Mouse (Mus musculus): ENCODE data around the gene Rnf123. TPM values are rescaled to one million over a fixed set of nuclear protein-coding genes. Genes with fewer than 3 reads are reported as not detected.

Rnf123 gene
- polyA plus RNA-seq, 1 experiment, result 184 TPM

DNA sequence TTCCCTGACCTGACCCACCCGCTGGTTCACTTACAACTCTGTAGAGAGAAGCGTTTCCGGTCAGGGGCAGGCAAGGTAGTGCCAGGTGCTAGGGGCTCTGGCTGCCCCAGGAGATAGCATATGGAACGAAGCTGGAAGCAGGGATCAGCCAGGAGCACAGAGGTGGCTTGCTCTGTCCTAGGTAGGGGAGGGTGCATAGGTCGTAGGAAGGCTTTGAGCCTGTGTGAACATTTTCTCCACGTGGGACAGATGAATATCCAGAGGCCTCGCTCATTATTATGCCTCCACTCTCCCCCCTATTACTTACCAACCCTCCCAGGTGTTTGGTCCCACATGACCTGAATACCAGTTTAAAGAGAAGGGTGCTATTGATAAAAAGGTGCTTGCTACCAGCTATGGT, 30.7 kb downstream of the Rnf123 start:
- TF ChIP-seq POLR2A (IDR thresholded peaks at IDR 0.05; ENCODE audit: borderline replicate concordance, insufficient read depth, low read length), result no peak
- no peak overlapping the region for H3K27ac ChIP-seq (ENCODE audit: insufficient read depth, low read length)
- peaks cover 7% of the 10 kb centered on the region; the same call in 1 of the 2 replicates for H3K4me1 ChIP-seq (ENCODE audit: control insufficient read depth, insufficient read depth, low read length)
- no peak overlapping the region for H3K4me3 ChIP-seq (replicated peaks; ENCODE audit: insufficient read depth, low read depth, low read length)
- no peaks in the 10 kb centered on the region for H3K27me3 ChIP-seq (ENCODE audit: control insufficient read depth, insufficient read depth, low read length)
- DNase-seq, result peak; percentile 25 to 38
- 59% methylated on average over 7 of the region's 7 CpGs for WGBS

GRCm38 (mm10) chr9:108051931-108052220, 31.3 kb downstream of the Rnf123 start:
- TF ChIP-seq POLR2A (IDR thresholded peaks at IDR 0.05; ENCODE audit: borderline replicate concordance, insufficient read depth, low read length) (no peak), CTCF (IDR thresholded peaks at IDR 0.05; ENCODE audit: borderline replicate concordance, insufficient read depth, low read depth, low read length) (no peak)
- no peaks in the 10 kb centered on the region for H3K27me3 ChIP-seq (ENCODE audit: control insufficient read depth, insufficient read depth, low read length)
- DNase-seq, result peak in 1 of 2 experiments; percentile 12
- peaks cover 7% of the 10 kb centered on the region; the same call in 1 of the 2 replicates for H3K4me1 ChIP-seq (ENCODE audit: control insufficient read depth, insufficient read depth, low read length)
- WGBS, result 75% methylated on average over 4 of the region's 4 CpGs
- no peak overlapping the region for H3K4me3 ChIP-seq (replicated peaks; ENCODE audit: insufficient read depth, low read depth, low read length)
- no peak overlapping the region for H3K27ac ChIP-seq (ENCODE audit: insufficient read depth, low read length)

DNA sequence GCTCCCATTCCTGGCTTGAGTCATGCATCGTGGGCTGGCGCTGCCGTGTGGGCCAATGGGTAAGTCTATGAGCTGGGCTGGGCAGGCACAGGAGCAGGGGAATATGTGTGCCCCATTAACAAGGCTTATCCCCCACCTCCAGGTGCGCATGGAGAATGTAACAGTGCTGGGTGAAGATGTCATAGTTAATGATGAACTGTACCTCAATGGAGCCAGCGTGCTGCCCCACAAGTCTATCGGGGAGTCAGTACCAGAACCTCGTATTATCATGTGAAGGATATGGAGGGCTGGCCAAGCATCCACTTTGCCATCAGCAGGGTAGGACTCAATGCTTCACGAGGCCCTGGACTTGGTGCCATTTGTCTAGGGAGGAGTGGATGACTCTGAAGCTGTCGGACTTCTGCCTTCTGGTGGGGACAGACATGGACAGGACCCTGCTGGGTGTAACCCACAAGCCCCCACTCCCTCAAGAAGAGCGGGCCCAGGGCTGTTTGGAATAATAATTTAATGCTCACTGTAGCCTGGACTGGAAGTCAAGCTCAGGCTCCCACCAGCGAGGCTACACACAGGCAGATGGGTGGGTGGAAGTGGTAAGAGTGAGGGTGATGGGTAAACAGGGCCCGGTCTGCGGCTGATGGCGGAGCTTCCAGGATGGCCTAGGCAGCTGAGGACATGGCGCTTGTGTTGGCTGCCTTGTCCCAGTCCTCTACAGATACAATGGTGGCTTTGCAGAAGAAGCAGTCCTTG, 31.8 kb downstream of the Rnf123 start:
- Histone ChIP-seq H3K4me1 (ENCODE audit: control insufficient read depth, insufficient read depth, low read length) (peaks cover 7% of the 10 kb centered on the region; the same call in 1 of the 2 replicates), H3K27me3 (ENCODE audit: control insufficient read depth, insufficient read depth, low read length) (no peaks in the 10 kb centered on the region), H3K27ac (ENCODE audit: insufficient read depth, low read length) (no peak overlapping the region), H3K4me3 (replicated peaks; ENCODE audit: insufficient read depth, low read depth, low read length) (no peak overlapping the region)
- peak; percentile 8; the same call in 1 of the 2 replicates for TF ChIP-seq POLR2A (IDR thresholded peaks at IDR 0.05; ENCODE audit: borderline replicate concordance, insufficient read depth, low read length)
- no peak for TF ChIP-seq CTCF (IDR thresholded peaks at IDR 0.05; ENCODE audit: borderline replicate concordance, insufficient read depth, low read depth, low read length)
- 89% methylated on average over 15 of the region's 15 CpGs for WGBS
- peak; percentile 18 to 26 for DNase-seq

DNA sequence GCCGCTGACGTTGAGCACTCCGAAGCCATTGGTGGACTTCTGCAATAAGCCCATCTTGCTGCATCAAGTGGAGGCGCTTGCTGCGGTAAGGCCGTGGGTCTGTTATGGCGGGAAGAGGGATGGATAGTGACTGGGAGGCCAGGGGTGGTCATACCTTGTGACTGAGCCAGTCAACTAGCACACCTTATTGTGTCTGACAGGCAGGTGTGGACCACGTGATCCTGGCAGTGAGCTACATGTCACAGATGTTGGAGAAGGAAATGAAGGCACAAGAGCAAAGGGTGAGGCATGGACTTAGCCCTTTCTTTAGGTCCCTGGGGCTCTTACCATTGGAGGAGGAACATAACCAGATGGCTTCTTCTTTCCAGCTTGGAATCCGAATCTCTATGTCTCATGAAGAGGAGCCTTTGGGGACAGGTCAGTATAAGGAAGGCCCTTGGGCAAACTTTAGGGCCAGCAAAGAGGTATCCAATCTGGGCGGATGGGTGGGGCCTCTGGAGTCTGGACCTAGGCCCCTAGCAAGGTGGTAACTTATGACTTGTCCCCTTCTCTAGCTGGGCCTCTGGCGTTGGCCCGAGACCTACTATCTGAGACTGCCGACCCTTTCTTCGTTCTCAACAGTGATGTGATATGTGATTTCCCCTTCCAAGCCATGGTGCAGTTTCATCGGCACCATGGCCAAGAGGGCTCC, 33.4 kb downstream of the Rnf123 start:
- H3K27me3 ChIP-seq (ENCODE audit: control insufficient read depth, insufficient read depth, low read length), result no peaks in the 10 kb centered on the region
- H3K4me3 ChIP-seq (replicated peaks; ENCODE audit: insufficient read depth, low read depth, low read length), result peak overlapping the region; percentile 98
- peak overlapping the region; percentile 63; the same call in 1 of the 2 replicates for H3K27ac ChIP-seq (ENCODE audit: insufficient read depth, low read length)
- H3K4me1 ChIP-seq (ENCODE audit: control insufficient read depth, insufficient read depth, low read length), result peaks cover 7% of the 10 kb centered on the region; the same call in 1 of the 2 replicates
- 37% methylated on average over 15 of the region's 15 CpGs for WGBS
- 0 out of 2 replicates have a peak, but pooled peaks have one; percentile 10 for TF ChIP-seq POLR2A (IDR thresholded peaks at IDR 0.05; ENCODE audit: borderline replicate concordance, insufficient read depth, low read length)
- no peak for TF ChIP-seq CTCF (IDR thresholded peaks at IDR 0.05; ENCODE audit: borderline replicate concordance, insufficient read depth, low read depth, low read length)
- peak; percentile 29 to 38 for DNase-seq

DNA sequence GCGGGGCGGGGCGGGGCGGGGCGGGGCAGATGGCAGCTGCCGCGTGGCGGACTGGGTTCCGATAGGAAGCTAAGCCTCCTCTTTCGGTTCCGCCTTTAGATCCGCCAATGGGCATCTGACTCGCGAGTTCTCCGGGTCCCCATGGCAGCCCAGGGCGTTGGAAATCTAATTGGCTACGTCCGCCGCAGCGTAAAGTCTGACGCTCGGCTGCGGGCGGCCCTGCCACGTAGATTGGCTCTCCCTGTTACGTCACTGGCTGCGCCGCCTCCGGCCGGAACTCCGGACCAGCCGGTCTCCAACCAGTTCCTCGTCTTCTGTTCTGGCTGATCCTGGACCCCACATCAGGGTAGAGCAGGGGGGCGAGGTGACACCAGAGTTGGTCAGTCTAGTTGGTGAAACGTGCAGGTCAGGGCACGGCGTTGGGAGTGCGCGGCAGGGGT, 34.1 kb downstream of the Rnf123 start, which contains the start of gene Gmppb:
TSS of gene Gmppb (plus strand) at position 227 of the 440 bp plus-strand sequence.
- TF ChIP-seq CTCF (IDR thresholded peaks at IDR 0.05; ENCODE audit: borderline replicate concordance, insufficient read depth, low read depth, low read length), result no peak
- TF ChIP-seq POLR2A (IDR thresholded peaks at IDR 0.05; ENCODE audit: borderline replicate concordance, insufficient read depth, low read length), result peak; percentile 70; the same call in 1 of the 2 replicates
- Histone ChIP-seq H3K4me3 (replicated peaks; ENCODE audit: insufficient read depth, low read depth, low read length) (peak within 1 kb of the TSS; percentile 98), H3K27ac (ENCODE audit: insufficient read depth, low read length) (peak within 1 kb of the TSS; percentile 63; the same call in 1 of the 2 replicates), H3K4me1 (ENCODE audit: control insufficient read depth, insufficient read depth, low read length) (peaks cover 7% of the 10 kb centered on the region; the same call in 1 of the 2 replicates), H3K27me3 (ENCODE audit: control insufficient read depth, insufficient read depth, low read length) (no peaks in the 10 kb centered on the region)
- WGBS, result under 1% methylated on average over 39 of the region's 39 CpGs
- DNase-seq, result peak; percentile 94 to 97

DNA sequence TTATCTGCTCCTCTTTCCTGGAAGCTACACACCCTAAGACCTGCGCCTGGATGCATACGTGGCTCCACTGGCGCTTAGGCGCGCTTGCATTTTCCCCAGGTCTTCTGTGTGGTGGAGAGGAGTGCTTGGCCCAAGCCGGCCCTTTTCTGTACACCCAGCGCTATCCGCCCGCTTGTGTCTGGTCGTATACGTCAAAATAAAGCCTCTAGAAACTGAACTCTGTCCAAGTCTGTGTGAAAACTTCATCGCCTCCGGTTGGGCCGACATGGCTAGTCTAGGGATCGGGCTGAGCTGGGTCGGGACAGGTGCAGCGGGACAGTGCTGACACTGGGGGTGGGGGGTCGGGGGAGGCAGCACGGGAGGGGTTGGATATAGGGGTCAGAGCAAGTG, 34.6 kb downstream of the Rnf123 start:
- WGBS, result 2% methylated on average over 19 of the region's 19 CpGs
- H3K27ac ChIP-seq (ENCODE audit: insufficient read depth, low read length), result no peak overlapping the region
- H3K27me3 ChIP-seq (ENCODE audit: control insufficient read depth, insufficient read depth, low read length), result no peaks in the 10 kb centered on the region
- TF ChIP-seq CTCF (IDR thresholded peaks at IDR 0.05; ENCODE audit: borderline replicate concordance, insufficient read depth, low read depth, low read length) (no peak), POLR2A (IDR thresholded peaks at IDR 0.05; ENCODE audit: borderline replicate concordance, insufficient read depth, low read length) (no peak)
- peaks cover 5% of the 10 kb centered on the region; the same call in 1 of the 2 replicates for H3K4me1 ChIP-seq (ENCODE audit: control insufficient read depth, insufficient read depth, low read length)
- H3K4me3 ChIP-seq (replicated peaks; ENCODE audit: insufficient read depth, low read depth, low read length), result peak overlapping the region; percentile 98
- DNase-seq, result no peak

- TF ChIP-seq POLR2A (IDR thresholded peaks at IDR 0.05; ENCODE audit: borderline replicate concordance, insufficient read depth, low read length), result no peak
- TF ChIP-seq CTCF (IDR thresholded peaks at IDR 0.05; ENCODE audit: borderline replicate concordance, insufficient read depth, low read depth, low read length), result no peak
- Histone ChIP-seq H3K4me1 (ENCODE audit: control insufficient read depth, insufficient read depth, low read length) (no peaks in the 10 kb centered on the region; the same call in 1 of the 2 replicates), H3K27me3 (ENCODE audit: control insufficient read depth, insufficient read depth, low read length) (no peaks in the 10 kb centered on the region), H3K27ac (ENCODE audit: insufficient read depth, low read length) (no peak overlapping the region), H3K4me3 (replicated peaks; ENCODE audit: insufficient read depth, low read depth, low read length) (no peak overlapping the region)
- peak; percentile 19 to 23 for DNase-seq
- 45% methylated on average over 17 of the region's 17 CpGs for WGBS
Measured at GRCm38 (mm10) chr9:108047601-108048565, 35.3 kb downstream of the Rnf123 start.

Data from cerebellum, adult 2 months (tissue).